In genomic region chr4:53440010-53440815, GRCm38 (mm10) we compare ENCODE assay signal across 8 mouse cellular contexts. TPM values are rescaled to one million over a fixed set of nuclear protein-coding genes. Genes with fewer than 3 reads are reported as not detected.
A peak's percentile ranks its signal among the peaks of the same experiment; 100 is the strongest.
DNase-seq lines count a peak whose midpoint lies in the region; ATAC-seq and TF ChIP-seq lines count a peak whose summit lies in the region.

Gene Slc44a1, plus strand, starts transcription at chr4:53440413.

- under 1% methylated on average over 60 of the region's 122 CpGs for WGBS in hindbrain, embryonic 16.5 days

- TF ChIP-seq CTCF in gastrocnemius, adult 2 months (IDR thresholded peaks at IDR 0.05): peak; percentile 12; the same call in 1 of the 2 replicates

- ATAC-seq in common myeloid progenitor, adult 5-6 weeks (replicated peaks; ENCODE audit: low read depth, poor library complexity, severe bottlenecking): peak; percentile 77
- peak; percentile 98 for ATAC-seq in hindbrain, embryonic 16.5 days

- H3K4me1 ChIP-seq in hindbrain, embryonic 16.5 days (ENCODE audit: control insufficient read depth, insufficient read depth, low read depth, low read length): peaks cover 15% of the 10 kb centered on the region
- peaks cover 70% of the 10 kb centered on the region for H3K4me1 ChIP-seq in megakaryocyte, embryonic 14.5 days

- DNase-seq in adipocyte (ENCODE audit: low spot score): peak; percentile 91
- DNase-seq in gastrocnemius, adult 2 months: peak; percentile 96
- peak in 1 of 2 experiments; percentile 78 for DNase-seq in left cerebral cortex, adult 8-10 months (ENCODE audit: low spot score in 2 of 2)
- peak; percentile 93 to 94 for DNase-seq in right cerebral cortex, postnatal 10 days (ENCODE audit: low spot score in 2 of 2)
- DNase-seq in urinary bladder, postnatal 14 days (ENCODE audit: low spot score): peak; percentile 89

- H3K36me3 ChIP-seq in hindbrain, embryonic 16.5 days (ENCODE audit: control insufficient read depth, insufficient read depth, low read length): no peaks in the 10 kb centered on the region
- peaks cover 21% of the 10 kb centered on the region for H3K36me3 ChIP-seq in megakaryocyte, embryonic 14.5 days (replicated peaks; ENCODE audit: low read length)

- H3K4me3 ChIP-seq in gastrocnemius, adult 2 months: peak within 1 kb of the TSS; percentile 97
- H3K4me3 ChIP-seq in hindbrain, embryonic 16.5 days (ENCODE audit: low read length): peak within 1 kb of the TSS; percentile 96
- peak within 1 kb of the TSS; percentile 98 for H3K4me3 ChIP-seq in megakaryocyte, embryonic 14.5 days (replicated peaks)

- intact Hi-C loops in gastrocnemius, adult 2 months (cut with DNase I): loop anchor here (5.0 to 10.0 kb wide), 2 partner anchors 152 to 325 kb away; no protein-coding TSS in a partner anchor

- H3K9me3 ChIP-seq in hindbrain, embryonic 16.5 days (ENCODE audit: control insufficient read depth, low read length): no peaks in the 10 kb centered on the region
- H3K9me3 ChIP-seq in megakaryocyte, embryonic 14.5 days: no peaks in the 10 kb centered on the region

- no peaks in the 10 kb centered on the region for H3K27me3 ChIP-seq in hindbrain, embryonic 16.5 days (replicated peaks; ENCODE audit: control insufficient read depth, insufficient read depth, low read length)
- no peaks in the 10 kb centered on the region for H3K27me3 ChIP-seq in megakaryocyte, embryonic 14.5 days (replicated peaks)

- peak within 1 kb of the TSS; percentile 74 for H3K4me2 ChIP-seq in hindbrain, embryonic 16.5 days (ENCODE audit: low read length)

- H3K27ac ChIP-seq in gastrocnemius, adult 2 months: peak within 1 kb of the TSS; percentile 98
- H3K27ac ChIP-seq in hindbrain, embryonic 16.5 days (ENCODE audit: low read depth, low read length): peak within 1 kb of the TSS; percentile 92

- H3K9ac ChIP-seq in hindbrain, embryonic 16.5 days (ENCODE audit: low read depth, low read length): peak within 1 kb of the TSS; percentile 92

RNA-seq across cellular contexts. Expression of gene Slc44a1, which starts in this region (rescaled TPM):
- total RNA-seq in common myeloid progenitor, adult 5-6 weeks (2017): 8.1 and 8.6 TPM in 2 replicates
- 10 to 100 TPM; 15.8 to 17.7 TPM for total RNA-seq in gastrocnemius, adult 2 months (2021)
- 4.8 and 10.7 TPM in 2 replicates for polyA plus RNA-seq in hindbrain, embryonic 16.5 days (2015; fragmentation: Nextera tagmentation; extraction: Ambion mirVana)
- total RNA-seq in left cerebral cortex, adult 8-10 months (2022): 10 to 100 TPM; 80.8 to 88.6 (median 85.0) TPM
- 6.2 and 11.1 TPM in 2 replicates for polyA plus RNA-seq in megakaryocyte, embryonic 14.5 days (2012; ENCODE audit: insufficient read depth, low replicate concordance)
